Mouse (Mus musculus): ENCODE data around the gene Zfyve16.

Zfyve16 gene

GRCm38 (mm10) chr13:92467891-92468290, 62.8 kb downstream of the Zfyve16 start:
- DNase-seq (ENCODE audit: low spot score) = no peak

- no peak for DNase-seq (ENCODE audit: low spot score)
These were observed 66.0 kb downstream of the Zfyve16 start for GRCm38 (mm10) chr13:92464698-92465097.

GRCm38 (mm10) chr13:92446872-92447271, 83.8 kb downstream of the Zfyve16 start:
- DNase-seq (ENCODE audit: low spot score) = no peak

GRCm38 (mm10) chr13:92440286-92440685, 90.4 kb downstream of the Zfyve16 start:
- no peak for DNase-seq (ENCODE audit: low spot score)

GRCm38 (mm10) chr13:92438656-92439055, 92.0 kb downstream of the Zfyve16 start:
- no peak for DNase-seq (ENCODE audit: low spot score)
